Mouse (Mus musculus) midbrain, postnatal 0 days (tissue): ENCODE results near the gene F11r. TPM values are rescaled to one million over a fixed set of nuclear protein-coding genes. Genes with fewer than 3 reads are reported as not detected.

ENCODE experiments used
- ATAC-seq: fragments of 200-750 bp; cut with Nextera tagmentation; 2 replicates; pipeline ENCODE4 v1.8.0; 2017; ENCODE audit warnings: moderate number of reproducible peaks, mild to moderate bottlenecking, moderate TSS enrichment, moderate library complexity; ENCODE audit not compliant: low FRiP score
- DNase-seq: peaks from one replicate; pipeline ENCODE4 v3.0.0-alpha.2; 2015; ENCODE audit warnings: low spot score
- H3K27ac ChIP-seq: fragments of 300-500 bp; sonication (generic); 2 replicates; pipeline ENCODE4 v1.5.1; 2014; ENCODE audit warnings: low read depth, mild to moderate bottlenecking, low read length, mixed read lengths
- H3K27me3 ChIP-seq: fragments of 300-500 bp; sonication (generic); 2 replicates; pipeline ENCODE4 v1.6.1; 2014; ENCODE audit warnings: low read length, control low read depth, mixed read lengths; ENCODE audit not compliant: insufficient read depth
- H3K36me3 ChIP-seq: fragments of 300-500 bp; sonication (generic); 2 replicates; pipeline ENCODE4 v1.6.1; 2014; ENCODE audit warnings: low read length, control low read depth, mixed read lengths; ENCODE audit not compliant: insufficient read depth
- H3K4me1 ChIP-seq: fragments of 300-500 bp; sonication (generic); 2 replicates; pipeline ENCODE4 v1.6.1; 2014; ENCODE audit warnings: mild to moderate bottlenecking, control low read depth, antibody characterized with exemption, low read length, mixed read lengths; ENCODE audit not compliant: insufficient read depth
- H3K4me2 ChIP-seq: fragments of 300-500 bp; sonication (generic); 2 replicates; pipeline ENCODE4 v1.6.1; 2014; ENCODE audit warnings: low read depth, mild to moderate bottlenecking, low read length, mixed read lengths; ENCODE audit not compliant: poor library complexity, severe bottlenecking
- H3K4me3 ChIP-seq: fragments of 300-500 bp; sonication (generic); 2 replicates; pipeline ENCODE4 v1.5.1; 2014; ENCODE audit warnings: low read depth, mild to moderate bottlenecking, low read length, moderate library complexity
- H3K9ac ChIP-seq: fragments of 300-500 bp; sonication (generic); replicated peaks from 2 replicates; pipeline ENCODE4 v1.6.1; 2014; ENCODE audit warnings: mild to moderate bottlenecking, low read length, moderate library complexity, mixed read lengths; ENCODE audit not compliant: poor library complexity, severe bottlenecking
- H3K9me3 ChIP-seq: fragments of 300-500 bp; sonication (generic); 2 replicates; pipeline ENCODE4 v1.6.1; 2016; ENCODE audit warnings: low read length, control low read depth
- CTCF ChIP-seq: IDR thresholded peaks from 2 replicates; pipeline ENCODE4 v1.5.1; 2016; ENCODE audit warnings: antibody characterized with exemption, mild to moderate bottlenecking
- WGBS: fragments of 180-500 bp; shearing (Covaris S2); extraction: QIAGEN DNeasy Blood & Tissue Kit; methylation state at CpG from one replicate; pipeline ENCODE4 v1.1.7; 2014; 5-methylcytosine and 5-hydroxymethylcytosine counted together
- polyA plus RNA-seq: library from polyadenylated mRNA; unstranded; fragments of >200 nt; fragmentation: Nextera tagmentation; extraction: Ambion mirVana; gene quantifications from 2 replicates; pipeline ENCODE4 v1.2.1, GENCODE M21; 2015
- total RNA-seq: library from RNA; depleted of rRNA; stranded (reverse); fragments of >200 nt; gene quantifications from 2 replicates; pipeline ENCODE4 v1.2.3, GENCODE M21; 2014

F11r gene
- total and polyA plus RNA-seq, 2 experiments from 2014 or later: 8.9 to 9.2 TPM

DNA sequence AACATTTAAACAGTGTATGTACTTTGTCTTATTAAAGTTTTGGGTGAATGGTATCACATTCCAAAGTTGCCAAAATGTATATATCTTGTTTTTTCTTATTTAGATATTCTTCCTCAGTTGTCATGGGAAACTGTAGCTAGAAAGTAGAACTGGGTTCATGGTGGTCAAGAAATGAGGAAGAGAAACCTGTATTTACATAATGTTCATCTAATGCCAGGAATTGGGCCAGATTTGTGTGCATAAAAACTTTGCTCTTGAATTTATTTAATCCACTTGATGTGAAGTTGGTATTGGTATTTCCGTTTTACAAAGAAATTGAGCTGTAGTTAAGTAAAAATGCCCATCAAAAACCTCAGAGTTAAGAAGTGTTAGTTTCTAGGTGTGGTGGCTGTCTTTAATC is 27.1 kb upstream of the F11r start:
- peak overlapping the region; percentile 66; the same call in 1 of the 2 replicates for H3K4me3 ChIP-seq
- 89% methylated on average over 1 of the region's 1 CpGs for WGBS
- H3K9me3 ChIP-seq: no peaks in the 10 kb centered on the region
- H3K9ac ChIP-seq: no peak overlapping the region
- no peak for ATAC-seq
- no peak overlapping the region for H3K4me2 ChIP-seq
- H3K27me3 ChIP-seq: peaks cover 13% of the 10 kb centered on the region; the same call in 1 of the 2 replicates
- H3K36me3 ChIP-seq: peaks cover 1% of the 10 kb centered on the region
- H3K27ac ChIP-seq: no peak overlapping the region
- TF ChIP-seq CTCF: no peak
- H3K4me1 ChIP-seq: no peaks in the 10 kb centered on the region
- no peak for DNase-seq

DNA sequence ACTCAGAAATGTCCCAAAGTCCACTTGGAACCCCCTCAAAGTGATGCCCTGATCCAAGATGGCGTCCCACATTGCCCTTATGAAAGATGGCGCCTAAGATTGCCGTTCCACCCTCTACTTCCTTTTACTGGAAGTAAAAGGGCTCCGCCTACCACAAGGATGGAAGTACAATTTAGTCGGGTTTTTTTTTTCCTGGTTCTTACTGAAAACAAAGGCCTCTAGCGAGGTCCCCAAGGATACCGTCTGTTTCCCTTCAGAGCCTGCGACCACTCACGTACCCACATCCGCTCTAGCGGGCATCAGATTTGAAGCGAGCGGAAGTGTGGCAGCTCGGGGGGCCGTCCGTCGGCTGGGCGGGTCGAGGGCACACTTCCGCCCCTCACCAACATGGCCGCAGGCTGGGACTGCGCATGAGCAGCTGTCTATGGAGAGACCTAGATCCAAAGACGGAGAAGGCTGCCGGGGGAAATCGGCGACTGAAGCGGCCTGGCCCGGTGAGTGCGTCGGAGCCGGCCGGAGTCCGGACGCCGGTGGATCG is 26.3 kb upstream of the F11r start, which contains the start of gene Usf1:
TSS of gene Usf1 (plus strand) at position 367 of the 538 bp plus-strand sequence.
- TF ChIP-seq CTCF: peak; percentile 30; the same call in 1 of the 2 replicates
- WGBS: under 1% methylated on average over 36 of the region's 36 CpGs
- peak; percentile 97 for ATAC-seq
- no peaks in the 10 kb centered on the region for H3K4me1 ChIP-seq
- H3K4me3 ChIP-seq: peak within 1 kb of the TSS; percentile 66
- H3K27me3 ChIP-seq: peaks cover 13% of the 10 kb centered on the region; the same call in 1 of the 2 replicates
- H3K27ac ChIP-seq: peak within 1 kb of the TSS; percentile 96
- peak; percentile 98 for DNase-seq
- H3K9me3 ChIP-seq: no peaks in the 10 kb centered on the region
- peaks cover 9% of the 10 kb centered on the region for H3K36me3 ChIP-seq
- H3K4me2 ChIP-seq: peak within 1 kb of the TSS; percentile 63
- H3K9ac ChIP-seq: peak within 1 kb of the TSS; percentile 87

DNA sequence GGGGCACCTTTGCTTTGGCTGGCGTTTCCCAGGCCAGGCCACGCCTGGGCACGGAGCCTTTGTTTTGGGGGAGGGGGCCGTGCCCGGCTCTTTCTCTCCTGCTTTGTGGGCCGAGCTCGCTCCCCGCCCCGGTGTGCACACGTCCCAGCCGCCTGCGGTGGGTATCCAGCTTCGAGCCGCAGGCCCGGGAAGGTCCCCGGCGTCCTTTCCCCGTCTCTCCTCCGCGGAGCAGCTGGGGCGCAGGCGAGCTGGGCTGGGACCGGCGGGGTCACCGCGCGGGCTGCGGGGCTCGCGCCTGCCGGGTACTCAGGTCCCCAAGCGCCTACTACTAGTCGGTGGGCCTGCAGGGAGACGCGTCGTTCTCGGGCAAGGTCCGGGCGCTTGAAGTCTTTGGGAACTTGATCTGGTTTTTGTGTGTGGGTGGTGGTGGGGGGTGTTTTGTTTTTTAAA is 25.8 kb upstream of the F11r start:
- Histone ChIP-seq H3K27ac (peak overlapping the region; percentile 96), H3K9ac (peak overlapping the region; percentile 87), H3K27me3 (peaks cover 13% of the 10 kb centered on the region; the same call in 1 of the 2 replicates), H3K4me1 (no peaks in the 10 kb centered on the region), H3K4me2 (peak overlapping the region; percentile 63), H3K4me3 (peak overlapping the region; percentile 66), H3K9me3 (no peaks in the 10 kb centered on the region), H3K36me3 (peaks cover 14% of the 10 kb centered on the region)
- ATAC-seq (peak; percentile 84), DNase-seq (no peak)
- WGBS: 0% methylated on average over 25 of the region's 39 CpGs
- TF ChIP-seq CTCF: no peak

DNA sequence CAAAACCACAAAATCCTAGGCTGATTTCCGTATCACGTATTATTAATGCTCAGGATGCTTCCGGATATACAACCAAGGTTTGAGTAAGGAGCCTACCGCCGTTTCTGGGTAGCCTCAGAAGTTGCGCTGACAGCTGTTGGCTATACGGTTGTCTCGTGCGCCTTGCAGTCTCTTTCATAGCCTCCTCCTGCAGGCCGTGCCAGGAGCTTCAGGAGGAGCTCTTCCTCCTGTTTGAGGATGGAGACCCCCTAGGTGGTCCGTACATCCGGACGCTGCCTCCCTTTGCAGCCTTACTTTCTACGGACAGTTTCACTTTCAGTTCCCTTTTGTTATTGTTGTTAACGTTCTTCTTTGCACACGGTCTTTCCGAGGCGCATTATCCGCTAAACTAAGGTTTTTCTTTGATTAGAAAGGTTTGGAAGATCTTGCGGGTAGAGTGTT is 25.3 kb upstream of the F11r start:
- Histone ChIP-seq H3K36me3 (peaks cover 19% of the 10 kb centered on the region), H3K4me1 (no peaks in the 10 kb centered on the region), H3K4me2 (peak overlapping the region; percentile 63), H3K27me3 (peaks cover 13% of the 10 kb centered on the region; the same call in 1 of the 2 replicates), H3K9ac (peak overlapping the region; percentile 87), H3K4me3 (peak overlapping the region; percentile 66), H3K9me3 (no peaks in the 10 kb centered on the region), H3K27ac (peak overlapping the region; percentile 96)
- peak; percentile 49 for TF ChIP-seq CTCF
- under 1% methylated on average over 20 of the region's 20 CpGs for WGBS
- ATAC-seq: peak; percentile 45
- peak; percentile 83 for DNase-seq

DNA sequence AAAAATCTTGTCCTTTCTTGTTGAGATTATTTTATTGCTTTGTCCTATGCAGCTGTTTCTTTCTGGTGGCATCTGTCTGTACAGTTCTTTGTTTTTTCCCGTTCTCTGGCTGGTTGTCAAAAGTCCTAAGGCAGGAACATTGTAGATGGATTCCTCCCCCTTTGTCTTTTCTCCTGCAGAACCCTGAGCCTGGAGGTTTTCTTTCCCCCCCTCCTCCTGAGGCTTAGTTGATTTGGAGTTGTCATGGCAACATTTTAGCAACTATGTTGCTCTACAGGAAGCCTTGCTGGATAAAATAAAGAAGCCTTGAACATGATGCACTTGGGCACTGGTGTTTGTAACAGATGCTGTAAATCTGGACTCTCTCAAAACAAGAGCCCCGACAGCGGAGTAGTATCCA is 24.9 kb upstream of the F11r start:
- H3K27me3 ChIP-seq: peaks cover 12% of the 10 kb centered on the region; the same call in 1 of the 2 replicates
- WGBS: 10% methylated on average over 3 of the region's 3 CpGs
- H3K4me2 ChIP-seq: peak overlapping the region; percentile 63
- peak overlapping the region; percentile 66 for H3K4me3 ChIP-seq
- H3K4me1 ChIP-seq: no peaks in the 10 kb centered on the region
- ATAC-seq (no peak), DNase-seq (peak; percentile 61)
- H3K9me3 ChIP-seq: no peaks in the 10 kb centered on the region
- H3K36me3 ChIP-seq: peaks cover 23% of the 10 kb centered on the region
- H3K9ac ChIP-seq: peak overlapping the region; percentile 87
- no peak for TF ChIP-seq CTCF
- peak overlapping the region; percentile 96 for H3K27ac ChIP-seq

DNA sequence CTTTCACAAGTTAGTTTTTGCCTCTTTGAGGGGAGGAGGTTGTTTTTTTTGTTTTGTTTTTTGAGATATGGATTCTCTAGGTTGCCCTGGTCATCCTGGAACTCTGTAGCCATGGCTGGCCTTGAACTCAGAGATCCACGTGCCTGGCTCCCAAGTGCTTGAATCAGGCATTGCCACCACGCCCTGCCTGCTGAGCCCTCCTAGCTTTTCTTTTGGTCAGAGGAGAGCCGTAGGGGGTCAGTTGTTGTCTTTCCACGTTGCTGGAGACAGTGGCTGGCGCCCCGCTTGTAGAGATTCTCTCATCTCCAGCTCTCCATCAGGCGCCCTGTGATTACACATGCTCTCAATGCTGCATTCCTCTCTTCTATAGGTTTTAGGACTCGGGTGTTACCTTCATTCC is 23.7 kb upstream of the F11r start:
- Histone ChIP-seq H3K9me3 (no peaks in the 10 kb centered on the region), H3K9ac (no peak overlapping the region), H3K4me3 (no peak overlapping the region), H3K4me1 (no peaks in the 10 kb centered on the region), H3K4me2 (no peak overlapping the region), H3K36me3 (peaks cover 30% of the 10 kb centered on the region), H3K27ac (no peak overlapping the region), H3K27me3 (peaks cover 4% of the 10 kb centered on the region; the same call in 1 of the 2 replicates)
- DNase-seq (no peak), ATAC-seq (no peak)
- 76% methylated on average over 8 of the region's 8 CpGs for WGBS
- TF ChIP-seq CTCF: no peak
